Mouse (Mus musculus) frontal cortex, postnatal 10 days (tissue): Measurements from ENCODE around the gene Fpr3.
"Not testable (repeated sequence)": the region's sequence is repeated elsewhere in the genome, so short reads cannot be mapped to it uniquely, and the experiment has no call there.

Experiments
- DNase-seq, 2 experiments: peaks; one replicate each; pipeline ENCODE4 v3.0.0; 2022; ENCODE audit warnings: low spot score in 2 of 2, mixed read lengths in 1 of 2

Fpr3 gene

DNA sequence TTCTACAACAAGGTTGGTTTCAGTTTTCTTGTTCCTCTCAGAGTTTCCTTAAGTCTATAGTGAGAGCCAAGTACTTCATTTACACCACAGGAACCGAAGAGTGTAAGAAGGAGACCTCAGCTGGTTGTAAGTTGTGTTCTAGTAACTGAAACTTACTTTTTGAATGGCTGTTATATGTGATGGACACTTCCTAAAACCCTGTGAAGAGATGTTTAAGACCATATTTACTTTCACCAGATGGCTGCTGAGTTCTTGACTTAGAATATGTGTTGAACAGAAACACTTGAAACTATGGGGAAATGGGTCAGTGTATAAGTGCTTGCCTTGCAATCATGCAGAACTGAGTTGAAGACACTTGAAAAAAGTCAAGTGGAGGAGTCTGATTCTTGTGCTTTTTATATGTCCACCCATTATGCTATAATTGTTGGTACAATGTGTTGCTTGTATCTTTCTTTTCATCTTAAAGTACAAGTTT lies at the start of gene Fpr3, which contains the start of gene Fpr2:
Fpr3 (plus strand) TSS at position 79 of the 475 bp plus-strand sequence.
Fpr2 (plus strand) TSS at position 51 of the 475 bp plus-strand sequence.
- no peak for DNase-seq

DNA sequence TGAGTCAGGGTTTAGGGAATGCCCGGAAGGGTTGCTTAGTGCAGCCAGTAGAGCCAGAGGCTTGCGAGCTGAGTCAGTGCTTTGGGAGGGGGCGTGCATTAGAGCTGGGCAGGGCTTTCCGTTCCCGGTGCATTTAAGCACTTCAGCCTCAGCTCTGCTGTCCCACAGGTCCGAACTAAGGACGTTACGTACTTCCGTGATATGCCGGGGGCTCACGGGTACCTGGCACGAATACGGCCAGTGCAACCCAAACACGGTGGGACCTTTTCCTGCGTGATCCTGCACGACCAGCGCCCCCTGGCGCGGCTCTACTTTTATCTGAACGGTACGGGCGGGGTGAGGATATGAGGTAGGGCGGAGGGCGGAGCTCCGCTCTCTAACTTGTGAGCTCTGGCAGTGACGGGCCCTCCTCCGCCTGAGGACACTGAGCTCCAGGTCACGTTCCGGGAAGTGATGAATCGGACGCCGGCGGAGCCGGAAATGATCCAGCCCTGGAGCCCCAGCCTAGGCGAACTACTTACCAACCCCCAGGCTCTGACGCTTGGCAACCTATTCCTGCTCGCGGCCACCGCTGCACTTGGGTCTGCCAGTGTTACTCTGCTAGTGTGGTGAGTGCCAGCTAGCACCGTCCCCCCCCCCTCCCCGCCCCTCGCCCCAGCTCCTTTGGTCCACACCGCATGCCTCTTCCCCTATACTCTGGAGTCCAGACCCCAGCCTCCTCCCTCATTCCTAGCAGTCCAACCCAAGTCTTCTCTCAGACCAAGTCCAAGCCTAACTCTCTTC lies 49.5 kb upstream of the Fpr3 start:
- peak; percentile 93 to 94 for DNase-seq

DNA sequence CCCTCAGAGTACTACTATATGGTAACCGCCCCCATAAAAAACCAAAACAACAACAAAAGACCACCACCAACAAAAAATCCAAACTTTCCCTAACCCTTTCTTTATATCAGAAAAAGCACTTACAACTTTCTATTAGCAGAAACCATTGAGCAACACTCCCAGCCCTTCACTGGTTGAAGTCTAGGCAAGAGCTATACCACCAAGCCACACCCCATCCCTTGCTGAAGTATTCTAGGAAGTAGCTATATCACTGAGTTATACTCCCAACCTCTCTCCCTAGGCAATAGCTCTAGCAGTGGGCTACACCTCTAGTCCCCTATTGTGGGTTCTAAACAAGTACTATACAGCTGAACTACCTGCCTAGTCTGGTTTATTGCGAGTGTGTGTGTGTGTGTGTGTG lies 48.4 kb upstream of the Fpr3 start:
- no peak for DNase-seq

- no peak for DNase-seq
Observed at GRCm38 (mm10) chr17:17840796-17841195, 46.9 kb upstream of the Fpr3 start.

DNA sequence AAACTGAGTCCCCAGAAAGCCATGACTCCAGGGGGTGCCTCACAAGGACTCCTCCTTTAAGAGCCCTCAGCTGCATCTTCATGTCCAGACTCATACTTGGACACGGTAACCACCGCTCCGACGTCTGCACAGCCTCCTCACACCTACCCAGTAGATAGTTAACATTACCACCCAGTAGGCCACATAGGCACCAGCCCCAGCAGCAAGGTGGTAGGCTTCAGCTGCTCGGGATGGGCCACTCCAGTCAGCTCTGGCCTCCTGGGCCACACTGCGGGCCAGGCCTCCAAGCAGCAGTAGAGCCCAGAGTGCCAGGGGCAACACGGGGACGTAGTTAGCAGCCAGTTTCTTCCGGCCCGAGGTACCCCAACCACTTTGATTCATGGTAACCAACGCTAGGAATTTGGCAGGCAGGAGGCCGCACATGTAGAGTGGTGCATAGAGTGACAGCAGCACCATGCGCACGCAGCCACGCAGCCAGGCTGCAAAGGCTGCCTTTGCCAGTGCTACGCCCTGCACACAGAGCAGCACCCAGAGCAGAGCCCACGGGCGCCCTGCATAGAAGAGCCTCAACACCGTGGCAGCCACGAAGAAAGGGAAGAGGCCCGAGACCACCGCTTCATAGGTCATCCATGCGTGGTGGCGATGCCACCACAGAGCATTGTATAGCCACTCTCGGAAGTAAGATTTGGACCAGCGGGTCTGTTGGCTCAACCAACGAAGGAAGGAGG lies 44.0 kb upstream of the Fpr3 start:
- no peak for DNase-seq

- not testable (repeated sequence) for DNase-seq
Observed at GRCm38 (mm10) chr17:17844606-17845005, 43.0 kb upstream of the Fpr3 start.

DNA sequence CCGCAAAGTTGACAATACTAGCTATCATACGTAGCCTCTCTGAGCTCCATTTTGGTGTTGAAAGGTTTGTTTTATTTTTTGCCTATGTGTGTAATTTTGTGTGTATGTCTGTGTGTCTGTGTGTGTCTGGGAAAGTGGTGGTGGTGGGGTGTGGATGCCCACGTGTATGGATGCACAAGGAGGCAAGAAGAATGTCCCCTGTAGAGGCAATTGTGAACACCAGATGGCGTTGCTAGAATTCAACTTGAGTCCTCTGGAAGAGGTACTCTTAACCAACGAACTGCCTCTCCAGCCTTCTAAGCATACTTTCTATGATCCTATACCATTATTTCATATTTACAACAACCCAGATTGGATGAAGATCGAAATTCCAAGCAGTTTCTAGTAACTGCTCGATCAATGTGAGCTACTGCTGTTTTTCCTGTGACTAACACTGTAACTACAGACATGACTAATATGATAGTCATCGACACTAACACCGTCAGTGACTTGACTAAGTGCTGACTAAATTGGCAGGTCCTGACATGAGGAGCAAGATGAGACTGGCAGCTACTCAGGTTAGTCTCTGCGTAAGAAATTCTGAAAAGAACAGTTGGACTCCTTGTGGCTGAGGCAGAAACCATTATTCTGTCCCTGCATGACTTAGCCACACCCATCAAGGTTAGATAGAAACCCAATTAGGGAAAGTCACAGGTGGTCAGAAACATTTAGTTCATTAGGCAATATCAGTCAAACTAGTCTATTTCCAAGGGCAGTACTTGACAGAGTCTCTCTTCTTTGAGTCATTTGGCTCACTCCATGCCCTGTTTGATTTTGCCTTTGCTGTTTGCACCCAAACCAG lies 42.2 kb upstream of the Fpr3 start:
- no peak for DNase-seq

DNA sequence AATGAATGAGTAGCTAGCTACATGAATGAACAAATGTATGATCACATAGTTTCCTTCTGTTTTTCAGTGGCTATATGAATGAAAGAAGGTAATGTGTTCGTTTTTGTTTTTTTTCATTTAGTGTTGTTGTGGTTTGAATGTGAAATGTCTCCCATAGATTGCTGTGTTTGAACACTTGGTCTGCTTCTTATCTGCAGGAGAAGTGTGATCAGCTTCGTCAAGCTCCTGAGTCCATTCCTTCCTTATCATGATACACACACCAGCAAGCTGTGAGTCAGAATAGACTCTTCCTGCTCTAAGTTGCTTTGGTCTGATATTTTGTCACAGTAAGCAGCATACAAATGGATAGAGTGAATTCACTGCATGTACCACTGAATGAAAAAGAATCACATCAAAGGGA lies 38.7 kb upstream of the Fpr3 start:
- DNase-seq: no peak

GRCm38 (mm10) chr17:17849906-17850712 lies 37.5 kb upstream of the Fpr3 start:
- DNase-seq: no peak

- DNase-seq: no peak
Observed at GRCm38 (mm10) chr17:17855064-17855838, 32.4 kb upstream of the Fpr3 start, which contains the start of gene Has1. TSS of gene Has1 (minus strand) at chr17:17855205.

- DNase-seq: no peak
Observed at GRCm38 (mm10) chr17:17856612-17857011, 31.0 kb upstream of the Fpr3 start.

DNA sequence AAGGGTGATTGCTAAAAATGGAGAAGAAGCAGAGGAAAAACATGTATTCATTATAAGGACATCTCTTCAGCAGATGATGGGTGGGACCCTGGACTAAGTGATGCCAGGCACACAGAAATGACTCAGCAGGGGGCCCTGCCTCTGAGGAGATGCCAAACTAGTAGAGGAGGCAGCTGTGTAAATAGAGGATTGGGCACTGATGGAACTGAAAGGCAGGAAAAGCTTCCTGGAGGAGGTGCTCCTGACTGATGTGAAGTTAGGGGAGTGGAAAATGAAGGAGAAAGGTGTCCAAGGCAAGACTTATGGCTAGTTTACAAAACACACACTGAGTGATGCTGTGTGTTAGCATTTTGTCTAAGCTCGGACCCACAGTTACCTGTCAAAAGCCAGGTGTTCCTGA lies 30.2 kb upstream of the Fpr3 start:
- DNase-seq: no peak

- DNase-seq: no peak
Observed at GRCm38 (mm10) chr17:17860110-17860509, 27.5 kb upstream of the Fpr3 start.

DNA sequence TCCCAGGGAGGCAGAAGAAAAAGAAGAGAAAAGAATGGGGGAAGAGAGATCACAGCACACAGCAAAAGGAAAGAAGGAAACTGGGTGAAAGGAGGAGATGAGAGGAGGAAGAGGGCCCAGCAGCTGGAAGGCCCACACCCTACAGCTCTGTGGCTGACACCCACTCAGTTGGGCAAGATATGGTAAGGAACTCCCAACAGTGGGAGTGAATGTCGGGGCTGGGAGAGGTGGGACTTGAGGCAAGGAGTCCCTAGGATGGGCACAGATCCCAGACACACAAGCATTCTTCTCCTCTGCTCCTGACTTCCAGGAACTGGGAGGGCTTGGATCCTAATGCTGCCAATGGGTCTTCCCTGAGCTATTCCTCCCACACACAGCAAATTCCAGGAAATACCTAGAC lies 25.3 kb upstream of the Fpr3 start:
- no peak for DNase-seq

DNA sequence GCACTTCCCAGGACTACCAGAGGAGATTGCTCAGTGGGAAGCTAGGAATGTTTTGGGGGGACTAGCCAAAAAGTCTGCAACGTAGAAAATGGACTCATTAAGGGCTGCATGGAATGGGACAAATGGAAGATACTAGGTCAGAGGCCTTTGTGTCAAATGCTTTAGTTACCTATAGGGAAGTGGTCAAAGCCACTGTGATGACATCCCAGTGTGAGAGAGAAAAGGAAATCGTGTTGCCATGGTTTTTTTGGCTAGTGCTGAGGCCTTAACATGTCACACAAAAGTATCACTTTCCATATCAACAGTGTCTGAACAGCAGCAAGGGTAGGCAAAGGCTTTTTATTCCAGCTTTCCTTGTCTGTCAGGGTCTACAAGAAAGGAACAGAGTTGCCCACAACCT lies 22.5 kb upstream of the Fpr3 start:
- DNase-seq: no peak

- no peak for DNase-seq
Observed at GRCm38 (mm10) chr17:17866801-17867469, 20.7 kb upstream of the Fpr3 start.

DNA sequence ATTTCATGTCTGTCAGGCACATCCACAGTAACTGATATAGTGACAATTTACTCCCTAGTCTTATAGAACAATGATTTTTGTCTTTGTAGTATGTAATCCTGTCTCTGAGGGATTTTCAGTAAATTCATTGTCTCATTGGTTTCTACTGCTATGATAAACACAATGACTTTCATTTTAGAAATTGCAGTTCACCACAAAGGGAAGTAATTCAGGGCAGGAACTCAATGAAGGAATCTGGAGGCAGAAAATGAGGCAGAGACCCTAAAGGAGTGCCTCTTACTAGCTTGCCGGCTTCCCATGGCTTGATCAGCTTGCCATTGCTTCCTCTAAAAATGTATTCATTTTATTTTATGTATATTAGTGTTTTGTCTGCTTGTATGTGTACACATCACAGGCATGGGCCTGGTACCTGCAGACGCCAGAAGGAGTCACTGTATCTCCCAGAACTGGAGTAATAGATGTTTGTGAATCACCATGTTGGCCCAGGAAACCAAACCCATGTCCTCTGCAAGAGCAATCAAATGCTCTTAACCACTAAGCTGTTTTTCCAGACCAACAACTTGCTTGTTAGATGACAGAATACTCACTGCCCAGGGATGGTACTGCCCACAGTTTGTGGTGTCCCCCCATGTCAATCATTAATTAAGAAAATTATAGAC lies 16.6 kb upstream of the Fpr3 start:
- no peak for DNase-seq

- no peak for DNase-seq
Observed at GRCm38 (mm10) chr17:17871697-17872096, 16.0 kb upstream of the Fpr3 start.

- no peak for DNase-seq
Observed at GRCm38 (mm10) chr17:17879347-17879746, 8.3 kb upstream of the Fpr3 start.
